Mouse (Mus musculus): ENCODE data around the gene Tmem200c.

Gene Tmem200c

GRCm38 (mm10) chr17:68826323-68826722 lies at the start of gene Tmem200c:
Gene Tmem200c (plus strand): TSS chr17:68826623.
- DNase-seq (ENCODE audit: extremely low spot score, low read depth, low spot score): no peak

GRCm38 (mm10) chr17:68793741-68794140 lies 32.7 kb upstream of the Tmem200c start:
- DNase-seq (ENCODE audit: extremely low spot score, low read depth, low spot score): no peak

GRCm38 (mm10) chr17:68836655-68837012 lies 10.2 kb downstream of the Tmem200c start:
- no peak for DNase-seq (ENCODE audit: extremely low spot score, low read depth, low spot score)

GRCm38 (mm10) chr17:68837013-68837858 lies 10.8 kb downstream of the Tmem200c start:
- DNase-seq (ENCODE audit: extremely low spot score, low read depth, low spot score): no peak

GRCm38 (mm10) chr17:68837859-68838194 lies 11.4 kb downstream of the Tmem200c start:
- no peak for DNase-seq (ENCODE audit: extremely low spot score, low read depth, low spot score)

- DNase-seq (ENCODE audit: extremely low spot score, low read depth, low spot score): no peak
Measured at GRCm38 (mm10) chr17:68839888-68840571, 13.6 kb downstream of the Tmem200c start.

- DNase-seq (ENCODE audit: extremely low spot score, low read depth, low spot score): no peak
Measured at GRCm38 (mm10) chr17:68840572-68840939, 14.1 kb downstream of the Tmem200c start.

- DNase-seq (ENCODE audit: extremely low spot score, low read depth, low spot score): no peak
Measured at GRCm38 (mm10) chr17:68841097-68841891, 14.9 kb downstream of the Tmem200c start.

GRCm38 (mm10) chr17:68841892-68842252 lies 15.4 kb downstream of the Tmem200c start:
- DNase-seq (ENCODE audit: extremely low spot score, low read depth, low spot score): no peak

- DNase-seq (ENCODE audit: extremely low spot score, low read depth, low spot score): no peak
Measured at GRCm38 (mm10) chr17:68845931-68846330, 19.5 kb downstream of the Tmem200c start.

- DNase-seq (ENCODE audit: extremely low spot score, low read depth, low spot score): no peak
Measured at GRCm38 (mm10) chr17:68848739-68849138, 22.3 kb downstream of the Tmem200c start.

- DNase-seq (ENCODE audit: extremely low spot score, low read depth, low spot score): no peak
Measured at GRCm38 (mm10) chr17:68852171-68852966, 25.9 kb downstream of the Tmem200c start.

- DNase-seq (ENCODE audit: extremely low spot score, low read depth, low spot score): no peak
Measured at GRCm38 (mm10) chr17:68864175-68864574, 37.8 kb downstream of the Tmem200c start.

GRCm38 (mm10) chr17:68868439-68868838 lies 42.0 kb downstream of the Tmem200c start:
- DNase-seq (ENCODE audit: extremely low spot score, low read depth, low spot score): no peak

- no peak for DNase-seq (ENCODE audit: extremely low spot score, low read depth, low spot score)
Measured at GRCm38 (mm10) chr17:68874021-68874420, 47.6 kb downstream of the Tmem200c start.

- no peak for DNase-seq (ENCODE audit: extremely low spot score, low read depth, low spot score)
Measured at GRCm38 (mm10) chr17:68875251-68875650, 48.8 kb downstream of the Tmem200c start.

GRCm38 (mm10) chr17:68875917-68876495 lies 49.6 kb downstream of the Tmem200c start:
- DNase-seq (ENCODE audit: extremely low spot score, low read depth, low spot score): no peak

GRCm38 (mm10) chr17:68881725-68882524 lies 55.5 kb downstream of the Tmem200c start:
- no peak for DNase-seq (ENCODE audit: extremely low spot score, low read depth, low spot score)

- no peak for DNase-seq (ENCODE audit: extremely low spot score, low read depth, low spot score)
Measured at GRCm38 (mm10) chr17:68883474-68884083, 57.2 kb downstream of the Tmem200c start.

All from hindlimb bud, embryonic 11.5 days (tissue).